Mouse (Mus musculus): Measurements from ENCODE around the gene Olfr745. TPM values are rescaled to one million over a fixed set of nuclear protein-coding genes. Genes with fewer than 3 reads are reported as not detected.

Olfr745 gene
- not detected for polyA plus RNA-seq (2021)

DNA sequence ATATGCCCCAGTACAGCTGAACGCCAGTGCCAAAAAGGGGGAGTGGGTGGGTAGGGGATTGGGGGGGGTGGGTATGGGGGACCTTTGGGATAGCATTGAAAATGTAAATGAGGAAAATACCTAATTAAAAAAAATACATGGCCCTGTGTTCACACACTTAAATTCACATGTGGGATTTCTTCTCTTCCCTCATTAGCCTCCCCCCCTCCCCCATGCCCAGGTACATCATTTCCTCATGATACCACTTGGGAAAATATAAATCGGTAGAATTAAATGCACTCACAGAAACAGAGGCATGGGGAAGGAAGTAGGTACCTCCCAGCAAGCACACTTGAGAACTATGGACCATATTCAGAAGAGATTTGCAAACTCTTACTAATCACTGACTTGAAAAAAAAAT is at the start of gene Olfr745:
Olfr745 (plus strand) TSS at position 301 of the 400 bp plus-strand sequence.
- in situ Hi-C loops (cut with MboI; ENCODE audit: low pct_unique_long_range_greater_than_20kb): no loop called here
- ChIA-PET POLR2A (no interaction called here), CTCF (no interaction called here)
- TF ChIP-seq CTCF (IDR thresholded peaks at IDR 0.05): no peak
- DNase-seq (ENCODE audit: low read depth, low spot score) (no peak), ATAC-seq (no peak)
- H3K27me3 ChIP-seq: no peaks in the 10 kb centered on the region

DNA sequence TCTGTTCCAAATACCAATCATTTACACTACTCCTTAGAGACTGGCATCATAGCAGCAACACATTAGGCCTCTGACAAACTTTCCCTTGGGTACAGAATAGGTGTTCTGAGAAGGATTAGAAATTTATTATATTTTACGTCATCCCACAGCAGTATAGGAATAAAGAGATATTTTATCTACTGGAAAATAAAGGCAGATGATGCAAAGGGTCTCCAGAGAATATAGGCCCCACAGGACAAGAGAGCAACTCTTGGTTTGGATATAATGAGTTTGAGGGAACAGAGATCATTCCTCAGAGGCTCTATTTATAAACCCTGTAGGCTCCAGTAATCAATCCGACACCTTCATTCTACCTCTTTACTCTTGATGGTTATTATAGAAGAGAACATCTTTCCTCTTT is 24.6 kb upstream of the Olfr745 start, which contains the start of gene Olfr744:
Olfr744 (plus strand) TSS at position 301 of the 400 bp plus-strand sequence.
- CTCF ChIA-PET: no interaction called here
- POLR2A ChIA-PET: no interaction called here
- no peaks in the 10 kb centered on the region for H3K27me3 ChIP-seq
- in situ Hi-C loops (cut with MboI; ENCODE audit: low pct_unique_long_range_greater_than_20kb): no loop called here
- ATAC-seq: no peak
- no peak for DNase-seq (ENCODE audit: low read depth, low spot score)
- no peak for TF ChIP-seq CTCF (IDR thresholded peaks at IDR 0.05)

DNA sequence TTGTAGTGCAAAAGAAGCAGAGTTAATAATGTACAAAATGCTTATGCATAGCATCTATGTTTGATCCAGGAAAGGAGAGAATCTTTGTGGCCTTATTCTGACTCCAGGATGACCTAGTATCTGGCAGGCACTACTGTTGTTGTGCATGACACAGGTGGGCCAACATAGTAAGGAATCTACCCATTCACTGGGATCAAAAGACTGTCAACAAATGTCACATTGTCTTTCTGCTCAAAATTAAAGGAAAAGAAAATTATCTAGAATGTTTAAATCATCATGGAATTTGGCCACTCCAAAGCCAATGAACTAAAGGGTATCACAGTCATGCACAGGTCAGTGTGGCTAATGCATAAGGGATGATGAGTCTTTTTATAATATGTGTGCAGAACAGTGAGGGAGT is 7.6 kb downstream of the Olfr745 start, which contains the start of gene Olfr746:
Olfr746 (plus strand) TSS at position 301 of the 400 bp plus-strand sequence.
- H3K27me3 ChIP-seq: no peaks in the 10 kb centered on the region
- ChIA-PET CTCF (no interaction called here), POLR2A (no interaction called here)
- no peak for DNase-seq (ENCODE audit: low read depth, low spot score)
- no peak for TF ChIP-seq CTCF (IDR thresholded peaks at IDR 0.05)
- ATAC-seq: no peak
- in situ Hi-C loops (cut with MboI; ENCODE audit: low pct_unique_long_range_greater_than_20kb): no loop called here

DNA sequence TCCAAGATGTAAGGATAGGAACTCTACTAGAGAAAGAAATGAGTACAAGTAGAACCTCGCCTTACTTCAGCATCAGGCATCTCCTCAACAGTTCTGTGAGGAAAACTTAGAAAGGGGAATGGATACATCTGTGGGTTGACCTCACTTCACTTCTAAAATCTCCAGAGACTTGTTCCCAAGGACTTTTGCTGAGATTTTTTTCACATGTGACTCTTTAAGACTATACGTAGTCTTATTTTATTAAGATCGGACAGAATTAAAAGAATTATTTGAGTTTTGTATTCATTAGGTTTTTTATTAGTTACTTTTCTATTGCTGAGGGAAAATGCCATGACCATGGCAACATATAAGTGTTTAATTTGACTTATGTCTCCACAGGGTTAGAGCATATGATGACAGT is 53.9 kb downstream of the Olfr745 start, which contains the start of gene Olfr747:
Olfr747 (minus strand) TSS at position 101 of the 400 bp plus-strand sequence.
- no peaks in the 10 kb centered on the region for H3K27me3 ChIP-seq
- POLR2A ChIA-PET: no interaction called here
- CTCF ChIA-PET: no interaction called here
- ATAC-seq: no peak
- TF ChIP-seq CTCF (IDR thresholded peaks at IDR 0.05): no peak
- DNase-seq (ENCODE audit: low read depth, low spot score): no peak
- in situ Hi-C loops (cut with MboI; ENCODE audit: low pct_unique_long_range_greater_than_20kb): no loop called here

Other genes with a start within 250 kb of the Olfr745 start
- gene Olfr738, start 231.8 kb upstream of the Olfr745 start, polyA plus RNA-seq (2021): not detected
- gene Olfr739, start 220.8 kb upstream of the Olfr745 start, polyA plus RNA-seq (2021): not detected
- gene Olfr740, start 193.8 kb upstream of the Olfr745 start, polyA plus RNA-seq (2021): not detected
- gene Olfr741, start 166.7 kb upstream of the Olfr745 start, polyA plus RNA-seq (2021): not detected
- gene Olfr742, start 135.8 kb upstream of the Olfr745 start, polyA plus RNA-seq (2021): not detected
- gene Olfr743, start 117.5 kb upstream of the Olfr745 start, polyA plus RNA-seq (2021): not detected
- not detected for gene Olfr744, start 24.5 kb upstream of the Olfr745 start, polyA plus RNA-seq (2021)
- not detected for gene Olfr746, start 7.7 kb downstream of the Olfr745 start, polyA plus RNA-seq (2021)
- gene Olfr747, start 53.8 kb downstream of the Olfr745 start, polyA plus RNA-seq (2021): not detected
- not detected for gene Olfr748, start 68.0 kb downstream of the Olfr745 start, polyA plus RNA-seq (2021)
- not detected for gene Olfr749, start 105.7 kb downstream of the Olfr745 start, polyA plus RNA-seq (2021)
- 62.0 TPM for gene Ttc5, start 146.1 kb downstream of the Olfr745 start, polyA plus RNA-seq (2021)
- 0.04 TPM for gene Ccnb1ip1, start 168.3 kb downstream of the Olfr745 start, polyA plus RNA-seq (2021)
- 28.0 TPM for gene Parp2, start 168.5 kb downstream of the Olfr745 start, polyA plus RNA-seq (2021)
- gene Tep1, start 231.2 kb downstream of the Olfr745 start, polyA plus RNA-seq (2021): 19.6 TPM